Mouse (Mus musculus) hindbrain, embryonic 11.5 days (tissue): Measurements from ENCODE around the gene Zfp91. TPM values are rescaled to one million over a fixed set of nuclear protein-coding genes. Genes with fewer than 3 reads are reported as not detected.

Experiments used
- ATAC-seq: fragments of 200-750 bp; cut with Nextera tagmentation; 2 replicates; pipeline ENCODE4 v1.8.0; 2017; ENCODE audit warnings: mild to moderate bottlenecking, moderate TSS enrichment, moderate library complexity; ENCODE audit not compliant: low FRiP score
- DNase-seq: peaks from one replicate; pipeline ENCODE4 v3.0.0-alpha.2; 2015; ENCODE audit warnings: low spot score
- H3K27ac ChIP-seq: fragments of 300-500 bp; sonication (generic); 2 replicates; pipeline ENCODE4 v1.5.1; 2014; ENCODE audit warnings: mild to moderate bottlenecking, low read depth, low read length
- H3K27me3 ChIP-seq: fragments of 300-500 bp; sonication (generic); 2 replicates; pipeline ENCODE4 v1.6.1; 2014; ENCODE audit warnings: mild to moderate bottlenecking, low read length, moderate library complexity, mixed read lengths; ENCODE audit not compliant: control insufficient read depth, insufficient read depth
- H3K36me3 ChIP-seq: fragments of 300-500 bp; sonication (generic); 2 replicates; pipeline ENCODE4 v1.6.1; 2014; ENCODE audit warnings: mild to moderate bottlenecking, low read length, moderate library complexity, mixed read lengths; ENCODE audit not compliant: control insufficient read depth, insufficient read depth
- H3K4me1 ChIP-seq: fragments of 300-500 bp; sonication (generic); replicated peaks from 2 replicates; pipeline ENCODE4 v1.6.1; 2014; ENCODE audit warnings: low read length, mixed read lengths; ENCODE audit not compliant: control insufficient read depth, insufficient read depth
- H3K4me2 ChIP-seq: fragments of 300-500 bp; sonication (generic); replicated peaks from 2 replicates; pipeline ENCODE4 v1.6.1; 2014; ENCODE audit warnings: mild to moderate bottlenecking, low read depth, low read length
- H3K4me3 ChIP-seq: fragments of 300-500 bp; sonication (generic); 2 replicates; pipeline ENCODE4 v1.5.1; 2014; ENCODE audit warnings: low read depth, low read length
- H3K9ac ChIP-seq: fragments of 300-500 bp; sonication (generic); 2 replicates; pipeline ENCODE4 v1.6.1; 2014; ENCODE audit warnings: low read depth, low read length
- H3K9me3 ChIP-seq: fragments of 300-500 bp; sonication (generic); 2 replicates; pipeline ENCODE4 v1.6.1; 2016; ENCODE audit warnings: low read length; ENCODE audit not compliant: control insufficient read depth
- WGBS: fragments of 180-500 bp; shearing (Covaris S2); extraction: QIAGEN DNeasy Blood & Tissue Kit; methylation state at CpG from one replicate; pipeline ENCODE4 v1.1.7; 2014; 5-methylcytosine and 5-hydroxymethylcytosine counted together
- polyA plus RNA-seq: library from polyadenylated mRNA; unstranded; fragments of >200 nt; fragmentation: Nextera tagmentation; extraction: Ambion mirVana; gene quantifications from 2 replicates; pipeline ENCODE4 v1.2.1, GENCODE M21; 2014

Zfp91 gene
- polyA plus RNA-seq, 1 experiment from 2014 or later = 15.8 TPM

GRCm38 (mm10) chr19:12798404-12798803 is 2.5 kb upstream of the Zfp91 start:
- ATAC-seq (no peak), DNase-seq (no peak)
- Histone ChIP-seq H3K9me3 (no peaks in the 10 kb centered on the region), H3K27ac (no peak overlapping the region), H3K9ac (no peak overlapping the region), H3K4me3 (no peak overlapping the region), H3K36me3 (no peaks in the 10 kb centered on the region), H3K4me1 (no peaks in the 10 kb centered on the region), H3K27me3 (no peaks in the 10 kb centered on the region), H3K4me2 (no peak overlapping the region)
- WGBS = 85% methylated on average over 4 of the region's 4 CpGs

- WGBS = 2% methylated on average over 7 of the region's 7 CpGs
- peak overlapping the region; percentile 81 for H3K4me3 ChIP-seq
- H3K9me3 ChIP-seq = no peaks in the 10 kb centered on the region
- ATAC-seq (no peak), DNase-seq (peak; percentile 22)
- H3K9ac ChIP-seq = peak overlapping the region; percentile 61
- no peaks in the 10 kb centered on the region for H3K27me3 ChIP-seq
- H3K36me3 ChIP-seq = no peaks in the 10 kb centered on the region
- H3K4me1 ChIP-seq = no peaks in the 10 kb centered on the region
- H3K27ac ChIP-seq = no peak overlapping the region
- H3K4me2 ChIP-seq = peak overlapping the region; percentile 69
Measured at GRCm38 (mm10) chr19:12797071-12797470, 1.1 kb upstream of the Zfp91 start.

GRCm38 (mm10) chr19:12796328-12796931 is 504 bp upstream of the Zfp91 start:
- peak; percentile 17 for ATAC-seq
- Histone ChIP-seq H3K27ac (peak overlapping the region; percentile 81), H3K4me1 (no peaks in the 10 kb centered on the region), H3K4me2 (peak overlapping the region; percentile 69), H3K4me3 (peak overlapping the region; percentile 81), H3K9me3 (no peaks in the 10 kb centered on the region), H3K36me3 (no peaks in the 10 kb centered on the region), H3K9ac (peak overlapping the region; percentile 61), H3K27me3 (no peaks in the 10 kb centered on the region)
- WGBS = 0% methylated on average over 29 of the region's 29 CpGs
- peak; percentile 63 for DNase-seq

GRCm38 (mm10) chr19:12795110-12795509 is 816 bp downstream of the Zfp91 start:
- Histone ChIP-seq H3K27me3 (no peaks in the 10 kb centered on the region), H3K9ac (peak overlapping the region; percentile 97), H3K4me3 (peak overlapping the region; percentile 81), H3K9me3 (no peaks in the 10 kb centered on the region), H3K4me2 (peak overlapping the region; percentile 50; the same call in 1 of the 2 replicates), H3K4me1 (no peaks in the 10 kb centered on the region; the same call in 1 of the 2 replicates), H3K36me3 (no peaks in the 10 kb centered on the region), H3K27ac (peak overlapping the region; percentile 99)
- peak; percentile 55 for ATAC-seq
- WGBS = 0% methylated on average over 21 of the region's 63 CpGs
- DNase-seq = no peak

GRCm38 (mm10) chr19:12794056-12795044 is 1.6 kb downstream of the Zfp91 start:
- WGBS = 1% methylated on average over 39 of the region's 39 CpGs

GRCm38 (mm10) chr19:12792374-12792773 is 3.6 kb downstream of the Zfp91 start:
- Histone ChIP-seq H3K4me1 (no peaks in the 10 kb centered on the region; the same call in 1 of the 2 replicates), H3K4me3 (no peak overlapping the region), H3K36me3 (no peaks in the 10 kb centered on the region), H3K27ac (no peak overlapping the region), H3K4me2 (no peak overlapping the region), H3K9ac (no peak overlapping the region), H3K27me3 (no peaks in the 10 kb centered on the region), H3K9me3 (no peaks in the 10 kb centered on the region)
- ATAC-seq = no peak
- DNase-seq = no peak

More at GRCm38 (mm10) chr19:12794056-12795044, 1.6 kb downstream of the Zfp91 start:
- H3K9ac ChIP-seq = peak overlapping the region; percentile 97
- peak overlapping the region; percentile 50 for H3K4me2 ChIP-seq
- H3K36me3 ChIP-seq = no peaks in the 10 kb centered on the region
- H3K27ac ChIP-seq = peak overlapping the region; percentile 99
- H3K9me3 ChIP-seq = no peaks in the 10 kb centered on the region
- ATAC-seq (peak; percentile 69), DNase-seq (peak; percentile 90)
- peak overlapping the region; percentile 81 for H3K4me3 ChIP-seq
- H3K4me1 ChIP-seq = no peaks in the 10 kb centered on the region; the same call in 1 of the 2 replicates
- no peaks in the 10 kb centered on the region for H3K27me3 ChIP-seq

- DNase-seq (no peak), ATAC-seq (no peak)
- Histone ChIP-seq H3K27me3 (no peaks in the 10 kb centered on the region), H3K36me3 (no peaks in the 10 kb centered on the region), H3K9ac (no peak overlapping the region), H3K4me2 (no peak overlapping the region), H3K4me1 (no peaks in the 10 kb centered on the region; the same call in 1 of the 2 replicates), H3K9me3 (no peaks in the 10 kb centered on the region), H3K27ac (no peak overlapping the region), H3K4me3 (no peak overlapping the region)
- 94% methylated on average over 4 of the region's 4 CpGs for WGBS
Measured at GRCm38 (mm10) chr19:12787721-12788120, 8.2 kb downstream of the Zfp91 start.

GRCm38 (mm10) chr19:12786803-12787395 is 9.0 kb downstream of the Zfp91 start:
- no peak overlapping the region for H3K4me3 ChIP-seq
- H3K4me1 ChIP-seq = no peaks in the 10 kb centered on the region; the same call in 1 of the 2 replicates
- no peak overlapping the region for H3K27ac ChIP-seq
- DNase-seq (no peak), ATAC-seq (no peak)
- WGBS = 84% methylated on average over 2 of the region's 2 CpGs
- no peak overlapping the region for H3K4me2 ChIP-seq
- H3K27me3 ChIP-seq = no peaks in the 10 kb centered on the region
- H3K9me3 ChIP-seq = no peaks in the 10 kb centered on the region
- no peak overlapping the region for H3K9ac ChIP-seq
- no peaks in the 10 kb centered on the region for H3K36me3 ChIP-seq
